Mouse (Mus musculus): ENCODE measurements around the gene Il21r. TPM values are rescaled to one million over a fixed set of nuclear protein-coding genes. Genes with fewer than 3 reads are reported as not detected.

The Il21r gene
- polyA plus RNA-seq, 1 experiment from 2014 or later, result 0.22 TPM

DNA sequence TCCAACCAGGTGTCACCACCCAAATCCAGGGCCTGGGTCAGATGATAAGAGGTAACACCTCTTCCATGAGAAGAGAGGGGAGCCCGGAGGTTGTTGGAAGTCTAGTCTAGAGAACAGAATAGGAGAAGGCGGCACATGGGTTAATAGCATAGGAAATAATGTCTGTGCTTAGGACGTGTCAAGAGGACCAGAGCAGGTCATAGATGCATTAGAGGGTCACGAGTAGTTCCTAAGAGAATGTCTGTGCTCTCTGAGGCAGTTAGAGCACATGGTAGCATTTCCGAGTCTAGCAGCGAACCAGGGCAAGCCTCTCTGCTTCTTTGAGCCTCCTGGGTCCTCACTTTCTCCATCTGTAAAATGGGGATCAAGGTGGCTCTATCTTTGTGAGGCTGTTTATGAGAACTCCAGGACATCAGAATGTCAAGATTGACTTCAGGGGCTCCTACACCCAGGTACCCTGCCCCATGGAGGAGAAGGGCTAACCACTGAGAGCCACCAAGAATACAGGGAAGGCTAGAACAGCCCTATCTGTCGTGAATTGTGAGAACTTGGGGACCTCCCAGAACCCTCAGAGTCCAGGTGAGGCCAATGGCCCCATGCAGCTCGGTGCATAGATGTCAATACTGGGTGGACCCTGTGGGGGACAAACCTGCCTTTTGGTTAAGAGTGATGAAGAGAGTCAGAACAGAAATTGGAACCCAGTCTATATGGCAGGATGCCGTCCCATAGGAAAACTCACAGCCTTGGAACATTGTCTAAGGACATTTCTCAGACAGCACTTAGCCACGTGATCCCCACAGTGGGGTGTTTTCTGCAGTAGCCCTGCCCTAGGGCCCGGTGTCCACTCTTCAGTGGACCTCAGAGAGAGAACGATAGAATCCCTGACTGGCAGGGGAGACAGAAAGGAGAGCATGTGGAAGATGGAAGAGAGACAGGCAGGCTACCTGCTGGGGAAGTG is 1.4 kb downstream of the Il21r start:
- no peaks in the 10 kb centered on the region for H3K9me3 ChIP-seq (ENCODE audit: control insufficient read depth, low read length)
- H3K4me3 ChIP-seq (ENCODE audit: low read length), result no peak overlapping the region
- H3K4me2 ChIP-seq (replicated peaks; ENCODE audit: low read depth, low read length), result no peak overlapping the region
- H3K27ac ChIP-seq (ENCODE audit: low read depth, low read length), result no peak overlapping the region
- no peak for ATAC-seq (ENCODE audit: low FRiP score, low TSS enrichment)
- no peaks in the 10 kb centered on the region for H3K4me1 ChIP-seq (ENCODE audit: control insufficient read depth, insufficient read depth, low read length)
- WGBS, result 77% methylated on average over 12 of the region's 12 CpGs
- no peaks in the 10 kb centered on the region for H3K36me3 ChIP-seq (ENCODE audit: control insufficient read depth, insufficient read depth, low read length)
- H3K27me3 ChIP-seq (ENCODE audit: control insufficient read depth, insufficient read depth, low read length), result no peaks in the 10 kb centered on the region
- no peak overlapping the region for H3K9ac ChIP-seq (ENCODE audit: low read depth, low read length)

DNA sequence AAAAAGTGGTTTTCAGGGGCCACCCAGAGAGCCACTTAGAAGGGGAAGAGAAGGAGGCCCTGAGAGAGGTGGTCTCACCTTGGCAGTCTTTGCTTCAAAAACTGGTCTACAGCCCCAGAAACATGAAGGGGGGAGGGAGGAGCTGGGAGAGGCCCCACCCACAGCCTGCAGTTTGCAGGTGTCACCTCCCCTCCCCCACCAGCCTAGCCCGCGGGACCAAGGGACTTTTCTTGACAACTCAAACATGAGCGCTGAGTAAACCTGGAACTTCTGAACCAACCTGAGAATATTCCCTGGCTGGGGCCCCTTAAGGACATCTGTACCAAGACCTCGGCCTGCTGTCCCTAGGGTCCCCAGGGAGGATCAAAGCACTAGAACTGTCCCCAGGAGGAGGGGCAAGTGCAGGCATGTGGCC is 2.5 kb downstream of the Il21r start:
- ATAC-seq (ENCODE audit: low FRiP score, low TSS enrichment), result no peak
- 55% methylated on average over 4 of the region's 4 CpGs for WGBS
- no peaks in the 10 kb centered on the region for H3K9me3 ChIP-seq (ENCODE audit: control insufficient read depth, low read length)
- no peak overlapping the region for H3K9ac ChIP-seq (ENCODE audit: low read depth, low read length)
- no peaks in the 10 kb centered on the region for H3K4me1 ChIP-seq (ENCODE audit: control insufficient read depth, insufficient read depth, low read length)
- no peak overlapping the region for H3K27ac ChIP-seq (ENCODE audit: low read depth, low read length)
- no peaks in the 10 kb centered on the region for H3K27me3 ChIP-seq (ENCODE audit: control insufficient read depth, insufficient read depth, low read length)
- no peaks in the 10 kb centered on the region for H3K36me3 ChIP-seq (ENCODE audit: control insufficient read depth, insufficient read depth, low read length)
- no peak overlapping the region for H3K4me2 ChIP-seq (replicated peaks; ENCODE audit: low read depth, low read length)
- no peak overlapping the region for H3K4me3 ChIP-seq (ENCODE audit: low read length)

- Histone ChIP-seq H3K9ac (ENCODE audit: low read depth, low read length) (no peak overlapping the region), H3K27me3 (ENCODE audit: control insufficient read depth, insufficient read depth, low read length) (no peaks in the 10 kb centered on the region), H3K4me3 (ENCODE audit: low read length) (no peak overlapping the region), H3K4me1 (ENCODE audit: control insufficient read depth, insufficient read depth, low read length) (no peaks in the 10 kb centered on the region), H3K4me2 (replicated peaks; ENCODE audit: low read depth, low read length) (no peak overlapping the region), H3K27ac (ENCODE audit: low read depth, low read length) (no peak overlapping the region), H3K9me3 (ENCODE audit: control insufficient read depth, low read length) (no peaks in the 10 kb centered on the region), H3K36me3 (ENCODE audit: control insufficient read depth, insufficient read depth, low read length) (no peaks in the 10 kb centered on the region)
- 66% methylated on average over 2 of the region's 2 CpGs for WGBS
- no peak for ATAC-seq (ENCODE audit: low FRiP score, low TSS enrichment)
Observed at GRCm38 (mm10) chr7:125606265-125607164, 3.3 kb downstream of the Il21r start.

GRCm38 (mm10) chr7:125607384-125608182 is 4.4 kb downstream of the Il21r start:
- WGBS, result 62% methylated on average over 6 of the region's 6 CpGs
- Histone ChIP-seq H3K27me3 (ENCODE audit: control insufficient read depth, insufficient read depth, low read length) (no peaks in the 10 kb centered on the region), H3K9me3 (ENCODE audit: control insufficient read depth, low read length) (no peaks in the 10 kb centered on the region), H3K4me1 (ENCODE audit: control insufficient read depth, insufficient read depth, low read length) (no peaks in the 10 kb centered on the region), H3K4me2 (replicated peaks; ENCODE audit: low read depth, low read length) (no peak overlapping the region), H3K27ac (ENCODE audit: low read depth, low read length) (no peak overlapping the region), H3K9ac (ENCODE audit: low read depth, low read length) (no peak overlapping the region), H3K36me3 (ENCODE audit: control insufficient read depth, insufficient read depth, low read length) (no peaks in the 10 kb centered on the region), H3K4me3 (ENCODE audit: low read length) (no peak overlapping the region)
- no peak for ATAC-seq (ENCODE audit: low FRiP score, low TSS enrichment)

DNA sequence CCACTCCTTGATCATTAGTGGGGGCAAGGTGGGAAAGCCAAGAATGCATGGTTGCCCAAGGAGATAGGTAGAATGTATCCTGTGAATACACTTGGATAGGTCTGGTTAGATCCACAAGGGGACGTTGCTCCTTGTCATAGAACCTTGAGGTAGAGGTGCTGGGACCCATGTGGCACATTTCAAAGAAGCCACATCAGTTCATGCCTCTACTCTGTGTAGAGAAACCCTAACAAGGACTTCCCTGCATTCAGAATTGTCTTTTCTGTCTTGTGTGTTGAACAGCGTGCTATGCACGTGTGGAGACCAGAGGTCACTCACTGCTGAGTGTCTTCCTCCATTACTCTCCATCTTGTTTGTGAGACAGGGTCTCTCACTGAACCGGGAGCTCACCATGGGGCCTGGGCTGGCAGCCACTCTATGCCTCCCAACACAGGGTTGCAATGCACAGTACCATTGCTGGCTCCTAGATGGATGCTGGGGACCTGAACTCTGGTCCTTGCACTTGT is 5.0 kb downstream of the Il21r start:
- Histone ChIP-seq H3K36me3 (ENCODE audit: control insufficient read depth, insufficient read depth, low read length) (no peaks in the 10 kb centered on the region), H3K4me1 (ENCODE audit: control insufficient read depth, insufficient read depth, low read length) (no peaks in the 10 kb centered on the region), H3K27me3 (ENCODE audit: control insufficient read depth, insufficient read depth, low read length) (no peaks in the 10 kb centered on the region), H3K9me3 (ENCODE audit: control insufficient read depth, low read length) (no peaks in the 10 kb centered on the region), H3K4me3 (ENCODE audit: low read length) (no peak overlapping the region), H3K9ac (ENCODE audit: low read depth, low read length) (no peak overlapping the region), H3K27ac (ENCODE audit: low read depth, low read length) (no peak overlapping the region), H3K4me2 (replicated peaks; ENCODE audit: low read depth, low read length) (no peak overlapping the region)
- no peak for ATAC-seq (ENCODE audit: low FRiP score, low TSS enrichment)
- WGBS, result 88% methylated on average over 4 of the region's 4 CpGs

DNA sequence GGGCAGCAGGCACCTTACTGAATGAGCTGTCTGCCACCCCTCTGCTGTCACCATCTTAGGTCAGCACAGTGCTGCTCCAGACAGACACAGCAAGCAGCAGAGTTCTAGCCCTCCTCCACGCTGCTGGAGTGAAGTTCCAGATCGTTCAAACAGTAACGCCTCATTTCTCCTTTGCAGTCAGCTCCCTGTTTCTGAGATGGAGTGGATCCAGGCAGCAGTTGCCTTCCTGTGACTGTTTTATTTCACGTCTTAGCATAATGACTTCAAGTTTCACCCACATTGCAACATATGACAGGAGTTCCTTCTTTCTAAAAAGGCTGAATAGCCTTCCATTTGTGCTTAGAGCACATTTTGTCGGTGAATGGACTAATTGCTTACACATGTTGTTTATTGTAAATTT is 10.3 kb downstream of the Il21r start:
- no peak overlapping the region for H3K4me2 ChIP-seq (replicated peaks; ENCODE audit: low read depth, low read length)
- no peaks in the 10 kb centered on the region for H3K27me3 ChIP-seq (ENCODE audit: control insufficient read depth, insufficient read depth, low read length)
- WGBS, result 77% methylated on average over 5 of the region's 5 CpGs
- H3K9ac ChIP-seq (ENCODE audit: low read depth, low read length), result no peak overlapping the region
- no peak overlapping the region for H3K27ac ChIP-seq (ENCODE audit: low read depth, low read length)
- no peaks in the 10 kb centered on the region for H3K9me3 ChIP-seq (ENCODE audit: control insufficient read depth, low read length)
- H3K4me1 ChIP-seq (ENCODE audit: control insufficient read depth, insufficient read depth, low read length), result no peaks in the 10 kb centered on the region
- H3K4me3 ChIP-seq (ENCODE audit: low read length), result no peak overlapping the region
- no peak for ATAC-seq (ENCODE audit: low FRiP score, low TSS enrichment)
- H3K36me3 ChIP-seq (ENCODE audit: control insufficient read depth, insufficient read depth, low read length), result no peaks in the 10 kb centered on the region

GRCm38 (mm10) chr7:125615453-125615852 is 12.2 kb downstream of the Il21r start:
- Histone ChIP-seq H3K36me3 (ENCODE audit: control insufficient read depth, insufficient read depth, low read length) (no peaks in the 10 kb centered on the region), H3K4me1 (ENCODE audit: control insufficient read depth, insufficient read depth, low read length) (no peaks in the 10 kb centered on the region), H3K4me2 (replicated peaks; ENCODE audit: low read depth, low read length) (no peak overlapping the region), H3K4me3 (ENCODE audit: low read length) (no peak overlapping the region), H3K27ac (ENCODE audit: low read depth, low read length) (no peak overlapping the region), H3K27me3 (ENCODE audit: control insufficient read depth, insufficient read depth, low read length) (no peaks in the 10 kb centered on the region), H3K9me3 (ENCODE audit: control insufficient read depth, low read length) (no peaks in the 10 kb centered on the region), H3K9ac (ENCODE audit: low read depth, low read length) (no peak overlapping the region)
- 85% methylated on average over 7 of the region's 7 CpGs for WGBS
- no peak for ATAC-seq (ENCODE audit: low FRiP score, low TSS enrichment)

GRCm38 (mm10) chr7:125618016-125618415 is 14.8 kb downstream of the Il21r start:
- H3K4me2 ChIP-seq (replicated peaks; ENCODE audit: low read depth, low read length), result no peak overlapping the region
- H3K27ac ChIP-seq (ENCODE audit: low read depth, low read length), result no peak overlapping the region
- 80% methylated on average over 7 of the region's 7 CpGs for WGBS
- H3K27me3 ChIP-seq (ENCODE audit: control insufficient read depth, insufficient read depth, low read length), result no peaks in the 10 kb centered on the region
- no peak overlapping the region for H3K9ac ChIP-seq (ENCODE audit: low read depth, low read length)
- no peak overlapping the region for H3K4me3 ChIP-seq (ENCODE audit: low read length)
- no peaks in the 10 kb centered on the region for H3K9me3 ChIP-seq (ENCODE audit: control insufficient read depth, low read length)
- no peaks in the 10 kb centered on the region for H3K36me3 ChIP-seq (ENCODE audit: control insufficient read depth, insufficient read depth, low read length)
- no peaks in the 10 kb centered on the region for H3K4me1 ChIP-seq (ENCODE audit: control insufficient read depth, insufficient read depth, low read length)
- no peak for ATAC-seq (ENCODE audit: low FRiP score, low TSS enrichment)
